ENCODE assay signal across 11 mouse cellular contexts in genomic region chr9:41610347-41610746, GRCm38 (mm10).
A peak's percentile ranks its signal among the peaks of the same experiment; 100 is the strongest.
DNase-seq lines count a peak whose midpoint lies in the region; ATAC-seq and TF ChIP-seq lines count a peak whose summit lies in the region.
"Had no signal": no experiment of that assay in that cellular context is flagged by ENCODE, and none has a peak within 500 bp of the region (broad histone marks: within the 10 kb centered on the region; RNA-seq: fewer than 3 reads in every experiment).

No protein-coding gene starts in this region.

- peak; percentile 45 for DNase-seq in embryo, embryonic 10 days (ENCODE audit: low spot score)
- DNase-seq in embryo, embryonic 9.5 days (ENCODE audit: extremely low spot score) = no peak
- DNase-seq in forebrain, postnatal 0 days = no peak
- peak; percentile 44 for DNase-seq in midbrain, embryonic 10.5 days (ENCODE audit: low spot score)
- DNase-seq in gastrocnemius, postnatal 10 days = no peak
- no peak for DNase-seq in ovary, postnatal 10 days (ENCODE audit: low spot score)
- no peak for DNase-seq in left cerebral cortex, adult 2 months (ENCODE audit: extremely low spot score in 1 of 2, low spot score in 2 of 2)
- DNase-seq: kidney, adult 8-10 months; lung, postnatal 36 days had no signal

- H3K9ac ChIP-seq in forebrain, postnatal 0 days = no peak overlapping the region

- H3K4me1 ChIP-seq in cortical plate, adult 2 months (ENCODE audit: control insufficient read depth, insufficient read depth, low read length) = peaks cover 6% of the 10 kb centered on the region; the same call in 1 of the 2 replicates
- H3K4me1 ChIP-seq in forebrain, postnatal 0 days (ENCODE audit: insufficient read depth) = peaks cover 33% of the 10 kb centered on the region
- H3K4me1 ChIP-seq in midbrain, embryonic 10.5 days = peaks cover 71% of the 10 kb centered on the region

- TF ChIP-seq POLR2A in cortical plate, adult 2 months (IDR thresholded peaks at IDR 0.05; ENCODE audit: extremely low read depth, insufficient read depth, low read length) = no peak

- no peaks in the 10 kb centered on the region for H3K27me3 ChIP-seq in forebrain, postnatal 0 days (ENCODE audit: insufficient read depth, low read length)
- no peaks in the 10 kb centered on the region; the same call in 1 of the 2 replicates for H3K27me3 ChIP-seq in midbrain, embryonic 10.5 days (ENCODE audit: low read depth, poor library complexity, severe bottlenecking)

- intact Hi-C loops in left cerebral cortex, adult 2 months (cut with DNase I) = loop anchor here (2.0 to 5.0 kb wide), 2 partner anchors 30 to 127 kb away; no protein-coding TSS in a partner anchor

- H3K4me2 ChIP-seq in forebrain, postnatal 0 days (ENCODE audit: low read depth) = no peak overlapping the region

- H3K36me3 ChIP-seq in forebrain, postnatal 0 days (ENCODE audit: insufficient read depth) = peaks cover 9% of the 10 kb centered on the region; the same call in 1 of the 2 replicates
- H3K36me3 ChIP-seq in midbrain, embryonic 10.5 days = no peaks in the 10 kb centered on the region
- H3K36me3 ChIP-seq: G1E had no signal

- no peaks in the 10 kb centered on the region for H3K9me3 ChIP-seq in forebrain, postnatal 0 days (ENCODE audit: low read length)
- H3K9me3 ChIP-seq in midbrain, embryonic 10.5 days (replicated peaks) = no peaks in the 10 kb centered on the region
- H3K9me3 ChIP-seq: G1E had no signal

- no peak overlapping the region for H3K4me3 ChIP-seq in cortical plate, adult 2 months (ENCODE audit: insufficient read depth, low read length)
- H3K4me3 ChIP-seq in forebrain, postnatal 0 days (ENCODE audit: low read depth, low read length) = no peak overlapping the region
- H3K4me3 ChIP-seq in midbrain, embryonic 10.5 days = no peak overlapping the region
- no peak overlapping the region for H3K4me3 ChIP-seq in left cerebral cortex, adult 2 months

- 0 out of 2 replicates have a peak overlapping the region, but pooled peaks have one; percentile 54 for H3K27ac ChIP-seq in cortical plate, adult 2 months (ENCODE audit: insufficient read depth, low read length)
- peak overlapping the region; percentile 96 for H3K27ac ChIP-seq in forebrain, postnatal 0 days (ENCODE audit: low read depth, low read length)
- H3K27ac ChIP-seq in midbrain, embryonic 10.5 days (replicated peaks) = peak overlapping the region; percentile 89
- no peak overlapping the region for H3K27ac ChIP-seq in left cerebral cortex, adult 2 months

- 14% methylated on average over 4 of the region's 4 CpGs for WGBS in forebrain, postnatal 0 days
- 22% methylated on average over 4 of the region's 4 CpGs for WGBS in midbrain, embryonic 10.5 days

- ATAC-seq in forebrain, postnatal 0 days = no peak

- no peak for TF ChIP-seq CTCF in cortical plate, adult 2 months (IDR thresholded peaks at IDR 0.05; ENCODE audit: extremely low read depth, insufficient read depth, low read length)
- TF ChIP-seq CTCF in forebrain, postnatal 0 days (IDR thresholded peaks at IDR 0.05; ENCODE audit: low read depth) = no peak
- no peak for TF ChIP-seq CTCF in left cerebral cortex, adult 2 months (IDR thresholded peaks at IDR 0.05)

Comparison
In these comparisons a context has a peak if more than half of its experiments do, and no peak if none do; other contexts are left out.
1. DNase-seq: peak in embryo, embryonic 10 days (single experiment) and midbrain, embryonic 10.5 days (single experiment); none in embryo, embryonic 9.5 days (single experiment), forebrain, postnatal 0 days (single experiment), gastrocnemius, postnatal 10 days (single experiment), ovary, postnatal 10 days (single experiment) and left cerebral cortex, adult 2 months (0 of 2).